Mouse (Mus musculus) embryonic facial prominence, embryonic 11.5 days (tissue): ENCODE data around the gene Ppp3ca. TPM values are rescaled to one million over a fixed set of nuclear protein-coding genes. Genes with fewer than 3 reads are reported as not detected.

Source experiments
- ATAC-seq: fragments of 200-750 bp; cut with Nextera tagmentation; replicated peaks from 2 replicates; pipeline ENCODE4 v1.8.0; 2017; ENCODE audit warnings: low read depth; ENCODE audit not compliant: insufficient number of reproducible peaks, low FRiP score, low TSS enrichment
- DNase-seq: peaks from one replicate; pipeline ENCODE4 v3.0.0-alpha.2; 2015; ENCODE audit warnings: low spot score
- H3K27ac ChIP-seq: fragments of 300-500 bp; sonication (generic); replicated peaks from 2 replicates; pipeline ENCODE4 v1.5.1; 2014; ENCODE audit warnings: mild to moderate bottlenecking, low read depth, low read length, control low read depth
- H3K27me3 ChIP-seq: fragments of 300-500 bp; sonication (generic); 2 replicates; pipeline ENCODE4 v1.6.1; 2014; ENCODE audit warnings: mild to moderate bottlenecking, low read length, moderate library complexity, mixed read lengths; ENCODE audit not compliant: control insufficient read depth, insufficient read depth
- H3K36me3 ChIP-seq: fragments of 300-500 bp; sonication (generic); replicated peaks from 2 replicates; pipeline ENCODE4 v1.6.1; 2014; ENCODE audit warnings: low read depth, mild to moderate bottlenecking, low read length, moderate library complexity, mixed read lengths; ENCODE audit not compliant: control insufficient read depth, insufficient read depth
- H3K4me1 ChIP-seq: fragments of 300-500 bp; sonication (generic); 2 replicates; pipeline ENCODE4 v1.6.1; 2014; ENCODE audit warnings: low read length, mixed read lengths; ENCODE audit not compliant: control insufficient read depth, insufficient read depth
- H3K4me2 ChIP-seq: fragments of 300-500 bp; sonication (generic); 2 replicates; pipeline ENCODE4 v1.6.1; 2014; ENCODE audit warnings: low read depth, mild to moderate bottlenecking, control low read depth, low read length, moderate library complexity
- H3K4me3 ChIP-seq: fragments of 300-500 bp; sonication (generic); 2 replicates; pipeline ENCODE4 v1.5.1; 2014; ENCODE audit warnings: low read depth, low read length, control low read depth
- H3K9ac ChIP-seq: fragments of 300-500 bp; sonication (generic); replicated peaks from 2 replicates; pipeline ENCODE4 v1.6.1; 2014; ENCODE audit warnings: mild to moderate bottlenecking, control low read depth, low read length
- H3K9me3 ChIP-seq: fragments of 300-500 bp; sonication (generic); replicated peaks from 2 replicates; pipeline ENCODE4 v1.6.1; 2016; ENCODE audit warnings: mild to moderate bottlenecking, low read length, inconsistent platforms, mixed read lengths; ENCODE audit not compliant: control insufficient read depth
- WGBS: fragments of 180-500 bp; shearing (Covaris S2); extraction: QIAGEN DNeasy Blood & Tissue Kit; methylation state at CpG from one replicate; pipeline ENCODE4 v1.1.7; 2014; 5-methylcytosine and 5-hydroxymethylcytosine counted together
- polyA plus RNA-seq: library from polyadenylated mRNA; unstranded; fragments of >200 nt; fragmentation: Nextera tagmentation; extraction: Ambion mirVana; gene quantifications from 2 replicates; pipeline ENCODE4 v1.2.1, GENCODE M21; 2014

Ppp3ca gene
- polyA plus RNA-seq, 1 experiment from 2014 or later = 57.4 TPM

GRCm38 (mm10) chr3:136798896-136799295 is 129.0 kb downstream of the Ppp3ca start:
- no peaks in the 10 kb centered on the region for H3K36me3 ChIP-seq
- no peak overlapping the region for H3K27ac ChIP-seq
- DNase-seq (no peak), ATAC-seq (no peak)
- H3K9ac ChIP-seq = no peak overlapping the region
- H3K27me3 ChIP-seq = no peaks in the 10 kb centered on the region
- no peaks in the 10 kb centered on the region for H3K9me3 ChIP-seq
- WGBS = 91% methylated on average over 3 of the region's 3 CpGs
- no peak overlapping the region for H3K4me3 ChIP-seq
- no peak overlapping the region for H3K4me2 ChIP-seq
- no peaks in the 10 kb centered on the region for H3K4me1 ChIP-seq

GRCm38 (mm10) chr3:136802595-136802994 is 132.7 kb downstream of the Ppp3ca start:
- Histone ChIP-seq H3K27ac (no peak overlapping the region), H3K9me3 (no peaks in the 10 kb centered on the region), H3K4me1 (no peaks in the 10 kb centered on the region), H3K4me3 (no peak overlapping the region), H3K4me2 (no peak overlapping the region), H3K36me3 (no peaks in the 10 kb centered on the region), H3K27me3 (no peaks in the 10 kb centered on the region), H3K9ac (no peak overlapping the region)
- DNase-seq = no peak
- 43% methylated on average over 4 of the region's 4 CpGs for WGBS
- ATAC-seq = no peak

- ATAC-seq (no peak), DNase-seq (no peak)
- H3K27ac ChIP-seq = no peak overlapping the region
- 95% methylated on average over 4 of the region's 4 CpGs for WGBS
- H3K27me3 ChIP-seq = no peaks in the 10 kb centered on the region
- no peak overlapping the region for H3K4me3 ChIP-seq
- no peaks in the 10 kb centered on the region for H3K4me1 ChIP-seq
- H3K36me3 ChIP-seq = no peaks in the 10 kb centered on the region
- no peak overlapping the region for H3K9ac ChIP-seq
- no peaks in the 10 kb centered on the region for H3K9me3 ChIP-seq
- no peak overlapping the region for H3K4me2 ChIP-seq
Measured at GRCm38 (mm10) chr3:136805897-136806296, 136.0 kb downstream of the Ppp3ca start.

- DNase-seq = no peak
- H3K27ac ChIP-seq = no peak overlapping the region
- no peak for ATAC-seq
- H3K27me3 ChIP-seq = no peaks in the 10 kb centered on the region
- 74% methylated on average over 3 of the region's 3 CpGs for WGBS
- H3K4me1 ChIP-seq = no peaks in the 10 kb centered on the region
- no peak overlapping the region for H3K4me3 ChIP-seq
- no peaks in the 10 kb centered on the region for H3K36me3 ChIP-seq
- no peak overlapping the region for H3K4me2 ChIP-seq
- no peaks in the 10 kb centered on the region for H3K9me3 ChIP-seq
- H3K9ac ChIP-seq = no peak overlapping the region
Measured at GRCm38 (mm10) chr3:136810271-136810670, 140.3 kb downstream of the Ppp3ca start.

GRCm38 (mm10) chr3:136812162-136812561 is 142.2 kb downstream of the Ppp3ca start:
- Histone ChIP-seq H3K4me1 (no peaks in the 10 kb centered on the region), H3K4me2 (no peak overlapping the region), H3K9me3 (no peaks in the 10 kb centered on the region), H3K27ac (no peak overlapping the region), H3K36me3 (no peaks in the 10 kb centered on the region), H3K4me3 (no peak overlapping the region), H3K9ac (no peak overlapping the region), H3K27me3 (no peaks in the 10 kb centered on the region)
- ATAC-seq (no peak), DNase-seq (no peak)
- WGBS = 70% methylated on average over 6 of the region's 6 CpGs

GRCm38 (mm10) chr3:136812791-136813190 is 142.9 kb downstream of the Ppp3ca start:
- no peak for ATAC-seq

GRCm38 (mm10) chr3:136813886-136814285 is 144.0 kb downstream of the Ppp3ca start:
- WGBS = 73% methylated on average over 2 of the region's 2 CpGs
- H3K9ac ChIP-seq = no peak overlapping the region

More at GRCm38 (mm10) chr3:136812791-136813190, 142.9 kb downstream of the Ppp3ca start:
- no peak overlapping the region for H3K4me2 ChIP-seq
- no peak overlapping the region for H3K27ac ChIP-seq
- no peaks in the 10 kb centered on the region for H3K4me1 ChIP-seq
- no peak for DNase-seq
- no peaks in the 10 kb centered on the region for H3K36me3 ChIP-seq
- H3K9ac ChIP-seq = no peak overlapping the region
- 82% methylated on average over 2 of the region's 2 CpGs for WGBS
- H3K4me3 ChIP-seq = no peak overlapping the region
- H3K27me3 ChIP-seq = no peaks in the 10 kb centered on the region
- H3K9me3 ChIP-seq = no peaks in the 10 kb centered on the region

GRCm38 (mm10) chr3:136814916-136815315 is 145.0 kb downstream of the Ppp3ca start:
- Histone ChIP-seq H3K27ac (no peak overlapping the region), H3K9ac (no peak overlapping the region), H3K4me3 (no peak overlapping the region), H3K27me3 (no peaks in the 10 kb centered on the region), H3K9me3 (no peaks in the 10 kb centered on the region), H3K36me3 (no peaks in the 10 kb centered on the region), H3K4me1 (no peaks in the 10 kb centered on the region), H3K4me2 (no peak overlapping the region)
- ATAC-seq (no peak), DNase-seq (no peak)
- WGBS = 84% methylated on average over 4 of the region's 4 CpGs

More at GRCm38 (mm10) chr3:136813886-136814285, 144.0 kb downstream of the Ppp3ca start:
- DNase-seq (no peak), ATAC-seq (no peak)
- Histone ChIP-seq H3K27ac (no peak overlapping the region), H3K4me1 (no peaks in the 10 kb centered on the region), H3K4me2 (no peak overlapping the region), H3K27me3 (no peaks in the 10 kb centered on the region), H3K4me3 (no peak overlapping the region), H3K36me3 (no peaks in the 10 kb centered on the region), H3K9me3 (no peaks in the 10 kb centered on the region)
